Mouse (Mus musculus): ENCODE data around the gene Rem1.
"Not testable (repeated sequence)": the region's sequence is repeated elsewhere in the genome, so short reads cannot be mapped to it uniquely, and the experiment has no call there.

Gene Rem1

GRCm38 (mm10) chr2:152629904-152630303 is 3.2 kb downstream of the Rem1 start:
- no peak for DNase-seq

DNA sequence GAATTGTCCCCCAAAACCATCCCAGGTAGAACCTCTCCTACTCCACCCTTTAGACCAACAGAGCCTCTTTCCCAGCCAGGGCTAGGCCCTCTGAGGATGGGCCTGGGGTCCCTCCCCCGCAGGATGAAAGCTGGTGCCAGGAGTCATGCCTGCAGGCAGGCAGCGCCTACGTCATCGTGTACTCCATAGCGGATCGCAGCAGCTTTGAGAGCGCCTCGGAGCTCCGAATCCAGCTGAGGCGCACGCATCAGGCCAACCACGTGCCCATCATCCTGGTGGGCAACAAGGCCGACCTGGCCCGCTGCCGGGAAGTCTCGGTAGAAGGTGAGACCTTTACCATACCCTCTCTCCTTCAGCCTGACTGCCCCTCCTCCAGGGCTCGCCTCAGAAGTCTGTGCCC is 6.6 kb downstream of the Rem1 start:
- DNase-seq = no peak

GRCm38 (mm10) chr2:152634311-152634710 is 7.6 kb downstream of the Rem1 start:
- DNase-seq = no peak

DNA sequence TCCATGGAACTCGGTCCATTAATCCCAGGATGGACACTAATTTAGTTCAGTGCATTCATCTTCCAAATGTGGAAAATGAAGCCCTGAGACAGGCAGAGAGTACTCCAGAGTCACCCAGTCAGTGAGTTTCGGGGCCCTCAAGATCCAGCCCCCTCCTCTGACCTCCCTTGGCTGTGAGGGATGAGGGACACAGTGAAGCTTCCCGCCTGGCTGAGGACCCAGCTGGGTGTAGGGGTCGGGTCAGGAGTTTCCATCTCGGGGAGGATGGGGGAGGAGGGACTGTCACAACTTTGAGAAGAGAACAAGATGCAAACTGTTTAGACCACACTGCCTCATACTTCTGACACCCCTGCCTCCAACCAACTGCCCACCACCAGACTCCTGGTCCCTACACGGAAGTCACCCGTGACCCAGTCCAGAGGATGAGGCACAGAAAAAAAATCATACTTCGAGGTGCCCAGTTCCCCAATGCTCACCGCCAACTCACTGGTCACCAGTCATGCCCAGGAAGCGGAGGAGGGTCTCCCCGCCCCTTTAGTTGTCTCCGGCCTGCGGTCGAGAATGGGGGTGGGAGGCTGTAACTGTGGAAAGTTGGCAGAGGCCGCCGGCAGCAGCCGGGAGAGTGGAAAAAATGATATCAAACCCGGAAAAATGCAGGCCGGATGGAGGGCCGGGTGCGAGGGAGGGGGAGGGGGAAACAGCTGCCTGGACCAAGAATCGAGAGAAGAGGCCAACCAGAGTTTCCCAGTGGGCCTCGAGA is 9.7 kb downstream of the Rem1 start:
- peak; percentile 72 to 73 for DNase-seq

GRCm38 (mm10) chr2:152637006-152637322 is 10.2 kb downstream of the Rem1 start:
- DNase-seq = no peak

DNA sequence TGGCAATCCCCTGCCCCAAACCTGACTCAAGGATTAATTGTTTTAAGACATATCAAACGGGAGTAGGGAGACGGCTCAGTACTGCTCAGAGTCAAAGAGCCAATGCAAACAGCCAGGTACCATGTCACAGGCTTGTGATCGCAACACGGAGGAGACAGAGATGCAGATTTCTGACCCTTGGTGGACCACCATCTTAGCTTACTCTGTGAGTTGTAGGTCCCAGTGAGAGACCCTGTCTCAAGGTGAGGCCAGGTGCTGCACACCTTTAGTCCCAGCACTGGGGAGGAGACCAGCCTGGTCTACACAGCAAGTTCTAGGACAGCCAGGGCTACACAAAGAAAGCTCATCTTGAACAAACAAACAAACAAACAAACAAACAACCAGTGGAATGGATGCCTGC is 10.6 kb downstream of the Rem1 start:
- no peak for DNase-seq

- DNase-seq = no peak
These were observed 12.1 kb downstream of the Rem1 start for GRCm38 (mm10) chr2:152638865-152639264.

GRCm38 (mm10) chr2:152639406-152640113 is 12.8 kb downstream of the Rem1 start:
- peak in 1 of 2 experiments; percentile 33 for DNase-seq

GRCm38 (mm10) chr2:152652901-152653620 is 26.3 kb downstream of the Rem1 start:
- peak; percentile 73 to 75 for DNase-seq

DNA sequence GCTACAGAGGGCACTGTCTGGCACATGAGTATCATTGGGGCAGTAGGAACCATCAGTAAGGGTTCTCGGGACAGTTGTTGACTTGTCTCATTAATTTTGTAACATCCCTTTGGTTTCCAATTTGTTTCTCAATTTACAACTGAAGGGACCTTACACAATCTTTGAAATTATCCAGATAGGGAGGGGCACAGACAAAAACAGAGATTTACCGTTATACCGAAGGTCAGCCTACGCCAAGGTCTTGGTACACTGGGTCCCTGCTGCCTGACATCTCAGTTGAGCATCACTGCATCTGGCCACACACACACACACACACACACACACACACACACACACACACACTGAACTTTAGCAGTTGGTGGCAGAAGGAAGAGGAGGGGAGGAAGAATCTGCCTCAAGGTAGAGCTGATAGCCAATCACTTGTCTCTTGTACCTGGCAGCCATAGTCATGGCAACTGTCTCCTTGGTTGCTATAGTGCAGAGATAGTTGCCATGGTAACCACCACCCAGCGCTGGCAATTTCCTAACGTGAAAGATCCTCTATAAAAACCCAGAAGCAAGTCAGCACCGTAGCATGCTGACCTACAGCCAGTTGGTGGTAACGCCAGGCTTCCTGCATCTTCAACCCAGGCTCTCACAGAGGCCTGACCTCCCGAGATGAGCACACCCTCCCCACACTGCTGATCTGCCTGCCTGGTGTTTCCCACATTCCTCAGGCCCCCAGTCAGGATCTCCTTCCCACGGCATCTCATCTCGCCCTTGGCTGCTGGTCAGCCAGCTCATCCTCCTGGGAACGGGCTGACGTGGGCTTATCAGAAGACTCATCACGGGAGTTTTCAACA is 27.3 kb downstream of the Rem1 start:
- no peak for DNase-seq

DNA sequence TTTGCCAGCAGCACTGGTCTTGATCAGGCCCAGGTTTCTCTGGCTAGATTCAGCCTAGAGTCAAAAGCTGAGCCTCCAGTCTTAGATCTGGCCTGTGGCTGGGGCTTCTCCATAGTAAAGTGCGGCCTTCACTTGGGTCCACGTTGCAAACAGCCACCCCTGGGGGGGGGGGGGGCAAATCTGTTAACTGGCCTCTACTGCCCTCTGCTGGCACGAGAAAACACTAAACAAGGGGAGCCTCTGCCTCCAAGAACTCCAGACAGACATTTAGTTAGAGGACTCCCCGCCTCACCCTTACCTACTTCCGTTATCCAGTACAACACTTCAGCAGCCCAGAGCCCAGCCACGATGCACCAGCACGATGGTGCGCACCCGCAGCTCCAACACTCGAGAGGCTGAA is 30.6 kb downstream of the Rem1 start:
- no peak for DNase-seq

GRCm38 (mm10) chr2:152661163-152661562 is 34.4 kb downstream of the Rem1 start:
- no peak for DNase-seq

- not testable (repeated sequence) for DNase-seq
These were observed 39.4 kb downstream of the Rem1 start for GRCm38 (mm10) chr2:152666191-152666590.

DNA sequence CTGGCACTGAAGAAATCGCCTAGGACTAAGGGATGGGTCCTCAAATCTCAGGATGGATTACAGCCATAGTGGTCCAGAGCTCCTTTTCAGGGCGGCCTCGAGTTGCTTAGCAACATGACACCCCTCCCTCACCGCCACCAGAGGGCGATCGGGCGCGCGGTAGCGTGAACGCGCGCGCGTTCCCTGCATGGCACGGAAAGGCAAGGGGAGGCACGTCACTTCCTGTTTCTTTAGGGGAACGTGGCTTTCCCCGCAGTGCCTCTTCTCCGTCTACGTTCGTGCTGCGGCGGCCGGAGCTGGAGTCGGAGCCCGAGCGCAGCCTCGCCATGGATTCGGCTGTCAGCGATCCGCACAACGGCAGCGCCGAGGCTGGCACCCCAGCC is 42.5 kb downstream of the Rem1 start, which contains the start of gene H13:
H13 (plus strand) TSS at position 206 of the 383 bp plus-strand sequence.
- peak; percentile 88 to 92 for DNase-seq

GRCm38 (mm10) chr2:152669639-152670484 is 43.1 kb downstream of the Rem1 start:
- no peak for DNase-seq

DNA sequence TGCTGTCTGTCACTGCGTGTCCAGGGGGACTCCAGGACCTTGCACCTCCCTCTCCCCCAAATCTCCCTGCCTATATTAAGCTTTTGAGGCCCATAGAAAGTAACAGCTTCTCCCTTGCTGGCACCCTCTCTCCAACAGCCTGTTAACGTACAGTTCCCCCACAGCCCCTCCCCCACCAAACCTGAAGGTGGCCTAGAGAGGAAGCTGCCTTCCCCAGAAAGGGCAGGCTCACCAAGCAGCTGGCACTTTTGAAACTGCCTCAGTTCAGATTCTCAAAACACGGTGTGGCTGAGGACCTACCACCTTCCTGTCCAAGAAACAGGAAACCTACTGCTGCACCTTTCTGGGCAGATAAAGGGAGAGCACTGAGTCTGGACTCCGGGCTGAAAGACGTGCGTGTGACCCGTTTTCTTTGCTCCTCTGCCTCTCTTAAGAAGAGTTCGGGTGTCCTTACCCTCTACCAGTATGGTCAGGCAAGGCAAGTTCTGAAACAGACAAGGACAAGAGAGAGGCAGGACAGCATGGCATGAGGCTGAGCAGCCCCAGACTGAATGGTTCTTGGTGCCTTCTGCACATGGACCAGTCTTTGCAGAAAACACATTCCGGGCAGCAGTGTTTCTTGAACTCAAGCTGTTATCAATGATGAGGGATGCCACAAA is 44.4 kb downstream of the Rem1 start:
- DNase-seq = peak; percentile 41 to 45

DNA sequence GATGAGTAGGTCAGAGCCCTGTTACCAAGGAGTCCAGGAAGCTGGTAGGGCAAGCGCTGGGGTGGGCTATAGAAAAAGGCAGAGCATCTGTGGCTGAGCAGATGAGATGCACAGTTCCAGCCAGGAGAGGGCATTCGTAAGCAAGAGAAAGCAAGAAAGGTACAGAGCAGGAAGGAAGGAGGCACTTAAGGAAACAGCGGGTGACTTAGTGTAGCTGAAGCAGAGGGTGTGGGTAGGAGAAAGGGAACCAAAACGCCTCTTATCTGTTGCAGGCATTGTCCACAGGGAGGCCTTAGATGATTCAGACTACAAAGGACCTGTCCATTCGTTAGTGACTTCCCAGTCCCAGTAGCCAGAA is 44.9 kb downstream of the Rem1 start:
- DNase-seq = peak; percentile 49 to 69

DNA sequence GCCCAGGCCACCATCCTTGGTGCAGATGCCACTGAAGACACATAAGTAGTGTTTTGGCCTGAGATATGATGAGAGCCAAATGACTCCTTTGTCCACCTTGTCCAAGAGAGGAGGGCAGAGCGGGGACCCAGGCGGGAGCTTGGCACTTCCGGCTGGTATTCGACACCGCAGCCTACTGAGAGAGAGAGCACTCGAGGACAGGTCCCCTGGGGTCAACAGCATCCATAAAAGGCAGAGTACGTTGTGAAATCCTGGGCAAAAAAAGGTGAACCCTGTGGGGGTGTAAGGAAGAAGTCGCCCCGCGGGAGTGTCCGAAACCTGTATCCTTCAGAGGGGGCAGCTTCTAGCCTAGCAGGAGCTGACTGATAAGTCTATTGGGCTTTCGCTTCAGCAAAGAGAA is 45.4 kb downstream of the Rem1 start:
- peak; percentile 58 for DNase-seq

DNA sequence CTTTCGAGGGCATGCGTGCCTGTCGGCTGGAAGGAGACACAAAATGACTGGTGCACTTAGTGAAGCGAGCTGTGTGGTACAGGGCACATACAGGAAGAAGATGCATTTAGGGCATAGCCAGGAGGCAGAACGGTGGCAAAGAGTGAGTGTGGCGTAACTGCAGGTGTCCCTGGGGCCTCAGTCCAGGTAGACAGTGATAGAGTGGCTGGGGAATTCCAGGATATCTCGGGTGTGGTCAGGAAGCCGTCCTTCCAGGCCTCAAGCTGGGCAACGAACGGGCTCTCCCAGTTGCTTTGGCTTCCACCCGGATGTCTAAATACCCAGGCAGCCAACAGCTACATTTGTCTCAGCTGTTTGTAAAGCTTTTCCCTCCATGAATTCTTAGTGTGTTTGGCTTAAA is 47.4 kb downstream of the Rem1 start:
- no peak for DNase-seq

DNA sequence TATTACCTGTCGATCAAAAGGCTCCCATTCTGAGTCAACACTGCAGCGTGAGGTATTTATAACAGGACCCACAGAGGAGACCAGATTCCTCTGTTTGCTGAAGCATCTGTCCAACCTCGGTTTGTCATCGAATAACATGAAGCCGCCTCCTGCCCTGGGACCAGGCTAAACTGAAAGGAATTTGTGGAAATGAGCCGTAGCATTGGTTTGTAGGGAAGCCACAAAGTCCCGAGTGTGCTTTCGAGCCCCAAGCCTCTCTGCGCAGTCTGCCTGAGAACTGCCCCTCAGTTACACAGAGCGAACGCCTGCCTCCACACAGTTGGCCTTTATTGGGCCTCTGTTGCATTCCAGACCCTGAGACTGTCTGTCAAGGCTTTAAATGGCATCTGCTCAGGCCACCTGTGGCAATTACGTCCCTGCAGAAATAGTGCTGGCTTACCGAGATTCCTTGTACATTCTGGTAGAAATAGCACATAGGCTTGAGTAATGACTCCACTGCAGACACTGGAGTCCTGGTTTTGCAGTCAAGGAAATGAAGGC is 48.6 kb downstream of the Rem1 start:
- DNase-seq = no peak

DNA sequence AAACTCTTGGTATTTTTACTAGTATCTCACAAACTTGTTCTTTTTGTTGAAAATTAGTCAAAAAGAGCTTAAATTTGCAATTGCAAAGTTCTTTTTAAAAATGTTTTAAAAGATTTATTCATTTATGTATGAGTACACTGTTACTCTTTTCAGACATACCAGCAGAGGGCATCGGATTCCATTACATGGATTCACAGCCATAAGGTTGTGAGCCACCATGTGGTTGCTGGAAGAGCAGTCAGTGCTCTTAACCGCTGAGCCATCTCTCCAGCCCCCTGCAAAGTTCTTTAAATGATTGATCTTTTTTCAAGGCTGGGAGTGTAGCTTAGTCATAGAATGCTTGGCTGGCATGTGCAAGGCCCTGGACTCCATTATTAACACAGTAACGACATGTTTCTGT is 51.6 kb downstream of the Rem1 start:
- no peak for DNase-seq
